Mouse (Mus musculus) right cerebral cortex, adult 2 months (tissue): ENCODE measurements around the gene St6galnac6.

Source experiments
- DNase-seq, 2 experiments: peaks; one replicate each; pipeline ENCODE4 v3.0.0; 2021 to 2022; ENCODE audit warnings: low spot score in 2 of 2

The St6galnac6 gene

GRCm38 (mm10) chr2:32599409-32599808 is at the start of gene St6galnac6:
St6galnac6 (plus strand) TSS chr2:32599709.
- DNase-seq = no peak

DNA sequence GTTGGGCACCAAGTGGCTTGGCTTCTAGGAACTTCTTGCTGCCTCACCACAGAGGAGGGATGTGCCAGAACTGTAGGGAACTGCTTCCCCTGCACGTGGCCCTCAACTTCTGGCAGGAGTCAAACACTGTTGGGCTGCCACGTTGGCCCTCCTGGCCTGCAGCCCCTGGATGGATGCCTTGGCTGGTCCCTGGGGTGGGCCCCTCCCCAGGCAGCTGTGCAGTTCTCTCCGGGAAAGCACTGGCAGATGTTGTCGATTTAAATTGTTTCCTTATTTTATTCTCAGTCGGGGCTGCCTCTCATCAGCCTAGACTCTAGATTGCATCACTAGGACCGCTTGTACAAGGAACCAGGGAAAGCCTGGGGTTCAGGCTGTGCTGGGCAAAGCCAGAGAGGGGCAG is 49.7 kb upstream of the St6galnac6 start:
- DNase-seq = no peak

- no peak for DNase-seq
These were observed 48.3 kb upstream of the St6galnac6 start for GRCm38 (mm10) chr2:32551236-32551635.

DNA sequence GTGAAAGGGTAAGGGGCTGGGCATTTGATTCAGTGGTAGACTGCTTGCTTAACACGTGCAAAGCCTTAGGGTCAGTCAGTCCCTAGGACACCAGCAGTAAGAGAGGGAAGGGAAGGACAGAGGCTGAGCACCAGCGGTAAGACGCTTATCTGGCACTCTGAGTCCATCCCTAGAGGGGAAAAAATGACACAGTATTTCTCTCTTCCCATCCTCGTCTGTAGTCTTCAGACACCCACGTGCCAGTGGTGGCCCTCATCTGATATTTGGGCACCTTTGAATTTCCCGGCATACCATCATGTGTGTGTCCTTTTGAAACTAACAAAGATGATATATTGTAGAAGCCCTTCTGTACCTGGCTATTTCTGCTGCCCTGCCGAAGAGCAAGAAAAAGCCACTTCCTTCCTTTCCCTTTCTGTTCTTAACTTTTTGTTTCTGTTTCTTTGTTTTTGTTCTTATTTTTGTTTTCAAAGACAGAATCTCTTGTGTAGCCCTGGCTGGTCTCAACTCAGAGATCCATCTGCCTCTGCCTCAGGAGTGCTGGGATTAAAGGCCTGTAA is 45.8 kb upstream of the St6galnac6 start:
- no peak for DNase-seq

GRCm38 (mm10) chr2:32555484-32555883 is 44.0 kb upstream of the St6galnac6 start:
- no peak for DNase-seq

GRCm38 (mm10) chr2:32556019-32556418 is 43.5 kb upstream of the St6galnac6 start:
- DNase-seq = no peak

GRCm38 (mm10) chr2:32559570-32559969 is 39.9 kb upstream of the St6galnac6 start:
- DNase-seq = no peak

DNA sequence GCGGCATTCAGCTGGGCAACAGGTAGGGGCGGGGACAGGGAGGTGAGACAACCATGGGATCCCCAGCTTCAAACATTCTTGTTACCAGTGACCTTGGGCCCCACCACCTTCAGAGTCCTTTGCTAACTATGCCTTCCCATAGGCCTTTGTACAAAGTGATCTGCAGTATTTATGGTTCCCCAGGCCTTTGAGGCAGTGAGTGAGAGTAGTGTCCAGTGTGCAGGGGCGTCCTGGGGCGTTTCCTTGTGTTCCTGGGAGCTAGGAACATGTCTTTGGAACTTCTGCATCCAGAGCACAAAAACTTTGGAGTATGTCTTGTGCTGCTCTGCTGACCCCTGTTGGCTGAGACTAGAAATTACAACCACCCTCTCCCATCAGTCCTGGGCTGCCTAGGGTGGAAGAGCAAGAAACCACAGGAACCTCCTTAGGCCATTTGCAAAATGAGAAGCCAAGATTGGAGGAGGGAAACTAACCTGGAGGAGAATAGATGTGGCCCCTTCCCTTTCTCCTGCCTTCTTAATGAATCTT is 32.9 kb upstream of the St6galnac6 start:
- peak; percentile 69 to 75 for DNase-seq

GRCm38 (mm10) chr2:32568149-32568548 is 31.4 kb upstream of the St6galnac6 start:
- DNase-seq = no peak

DNA sequence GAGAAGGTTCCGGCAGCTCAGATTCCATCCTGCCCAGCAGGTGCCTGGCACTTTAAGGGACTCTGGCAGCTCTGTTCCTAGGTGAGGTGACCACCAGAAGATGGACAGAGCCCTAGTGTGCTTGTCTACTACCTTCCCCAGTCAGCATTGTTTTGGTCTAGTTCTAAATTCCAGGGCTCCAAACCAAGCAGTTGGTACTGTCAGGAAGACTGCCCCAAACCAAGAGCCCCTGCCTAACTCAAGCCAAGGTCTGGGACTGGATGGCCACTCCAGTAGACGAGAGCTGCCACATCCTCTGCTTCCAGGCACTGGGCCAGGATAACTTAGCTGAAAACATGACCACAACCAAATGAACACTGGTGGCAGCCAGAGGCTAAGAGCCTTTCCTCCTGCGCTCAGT is 30.6 kb upstream of the St6galnac6 start:
- no peak for DNase-seq

DNA sequence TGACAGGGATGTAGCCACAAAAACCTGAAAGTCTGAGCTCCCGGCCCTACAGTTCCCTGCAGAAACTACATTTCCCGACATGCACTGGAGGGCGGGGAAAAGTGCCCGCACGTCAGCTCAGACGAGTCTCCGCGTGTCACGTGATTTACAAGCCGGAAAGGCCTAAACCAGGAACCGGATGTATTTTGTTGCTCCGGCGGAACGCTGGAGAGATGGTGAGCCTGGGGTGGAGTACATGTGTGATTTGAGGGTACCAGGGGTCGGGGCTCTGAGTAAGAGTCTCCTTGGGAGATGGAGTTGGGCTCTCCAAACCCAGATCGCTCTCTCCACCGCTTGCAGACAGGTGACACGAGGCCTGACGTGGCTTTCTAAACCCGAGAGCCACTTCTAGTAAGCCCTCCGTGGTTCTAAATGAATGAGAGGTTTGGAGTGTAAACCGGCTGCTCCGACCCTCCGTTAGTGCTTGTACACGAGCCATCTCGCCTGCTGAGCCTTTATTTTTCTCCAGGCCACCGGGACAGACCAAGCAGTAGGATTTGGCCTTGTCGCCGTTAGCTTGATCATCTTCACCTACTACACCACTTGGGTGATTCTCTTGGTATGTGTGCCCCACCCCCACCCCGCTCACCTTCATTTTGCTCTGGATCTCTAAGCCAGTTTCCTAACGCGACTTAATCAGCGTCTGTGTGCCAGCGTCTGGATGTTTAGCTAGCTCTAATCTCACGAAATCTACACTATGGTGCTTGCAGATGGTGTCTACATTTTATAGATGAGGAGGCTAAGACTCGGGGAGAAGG is 28.6 kb upstream of the St6galnac6 start, which contains the start of gene Dpm2:
Dpm2 (plus strand) TSS at position 161 of the 797 bp plus-strand sequence.
- DNase-seq = peak; percentile 93 to 94

DNA sequence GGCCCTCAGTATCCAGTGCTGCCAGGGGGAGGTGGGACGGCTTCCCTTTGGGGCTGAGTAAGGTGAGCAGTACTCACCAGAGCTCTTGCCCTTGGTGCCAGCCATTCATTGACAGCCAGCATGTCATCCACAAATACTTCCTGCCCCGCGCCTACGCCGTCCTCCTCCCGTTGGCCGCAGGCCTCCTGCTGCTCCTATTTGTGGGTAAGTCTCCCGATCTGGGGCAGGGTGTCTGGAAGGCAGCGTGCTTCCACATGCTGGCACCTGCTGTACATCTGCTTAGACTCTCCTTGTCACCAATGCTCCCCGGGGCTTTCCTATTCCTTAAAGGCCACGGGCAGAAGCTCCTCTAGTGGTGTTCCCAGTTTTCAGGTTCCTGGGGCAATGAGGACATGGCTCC is 27.3 kb upstream of the St6galnac6 start:
- DNase-seq = no peak

GRCm38 (mm10) chr2:32574497-32574896 is 25.0 kb upstream of the St6galnac6 start, which contains the start of gene Pip5kl1:
Pip5kl1 (plus strand) TSS chr2:32574797.
- no peak for DNase-seq

GRCm38 (mm10) chr2:32574901-32575585 is 24.5 kb upstream of the St6galnac6 start:
- DNase-seq = peak; percentile 88 to 91

GRCm38 (mm10) chr2:32575586-32576160 is 23.8 kb upstream of the St6galnac6 start, which contains the start of gene 9430097D07Rik:
9430097D07Rik (minus strand) TSS chr2:32575684.
- DNase-seq = peak; percentile 76 to 83

- no peak for DNase-seq
These were observed 23.0 kb upstream of the St6galnac6 start for GRCm38 (mm10) chr2:32576532-32576931.

GRCm38 (mm10) chr2:32578146-32579046 is 21.1 kb upstream of the St6galnac6 start:
- DNase-seq = no peak

DNA sequence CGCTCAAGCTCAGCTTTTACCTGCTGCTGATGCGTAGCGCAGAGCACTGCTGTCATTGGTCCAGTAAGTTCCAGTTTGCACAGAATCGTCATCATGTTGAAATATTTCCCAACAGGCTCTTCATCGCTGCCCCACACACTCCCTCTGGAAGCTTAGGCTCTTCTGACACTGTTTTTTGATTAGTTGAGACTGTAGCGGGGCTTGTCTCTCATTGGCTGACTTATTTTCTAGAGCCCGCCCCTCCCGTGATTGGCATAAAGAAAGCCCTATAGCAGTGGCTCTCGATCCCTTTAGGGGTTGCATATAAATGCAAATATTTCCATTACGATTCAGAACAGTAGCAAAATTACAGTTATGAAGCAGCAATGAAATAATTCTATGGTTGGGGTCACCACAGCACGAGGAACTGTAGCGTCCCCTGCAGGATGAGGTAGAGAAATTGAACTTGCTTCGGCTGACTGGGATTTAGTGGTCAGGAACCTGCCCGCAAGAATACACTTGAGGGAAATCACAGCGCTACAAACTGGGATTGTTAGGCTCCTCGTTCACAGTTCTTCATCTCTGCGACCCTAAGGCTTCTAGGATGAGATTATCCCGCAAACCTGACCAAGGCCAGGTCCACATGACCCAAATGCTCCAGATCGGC is 17.9 kb upstream of the St6galnac6 start:
- DNase-seq = peak; percentile 85 to 90

- peak; percentile 91 to 92 for DNase-seq
These were observed 16.4 kb upstream of the St6galnac6 start for GRCm38 (mm10) chr2:32582830-32583799.
